Mouse (Mus musculus): Measurements from ENCODE around the gene Noct. TPM values are rescaled to one million over a fixed set of nuclear protein-coding genes. Genes with fewer than 3 reads are reported as not detected.

The Noct gene
- polyA plus RNA-seq (2015; fragmentation: Illumina TruSeq; extraction: RNeasy Lipid Tissue Mini Kit (QIAGEN cat#74804); ENCODE audit: insufficient read depth, low replicate concordance), result 9.1 TPM

DNA sequence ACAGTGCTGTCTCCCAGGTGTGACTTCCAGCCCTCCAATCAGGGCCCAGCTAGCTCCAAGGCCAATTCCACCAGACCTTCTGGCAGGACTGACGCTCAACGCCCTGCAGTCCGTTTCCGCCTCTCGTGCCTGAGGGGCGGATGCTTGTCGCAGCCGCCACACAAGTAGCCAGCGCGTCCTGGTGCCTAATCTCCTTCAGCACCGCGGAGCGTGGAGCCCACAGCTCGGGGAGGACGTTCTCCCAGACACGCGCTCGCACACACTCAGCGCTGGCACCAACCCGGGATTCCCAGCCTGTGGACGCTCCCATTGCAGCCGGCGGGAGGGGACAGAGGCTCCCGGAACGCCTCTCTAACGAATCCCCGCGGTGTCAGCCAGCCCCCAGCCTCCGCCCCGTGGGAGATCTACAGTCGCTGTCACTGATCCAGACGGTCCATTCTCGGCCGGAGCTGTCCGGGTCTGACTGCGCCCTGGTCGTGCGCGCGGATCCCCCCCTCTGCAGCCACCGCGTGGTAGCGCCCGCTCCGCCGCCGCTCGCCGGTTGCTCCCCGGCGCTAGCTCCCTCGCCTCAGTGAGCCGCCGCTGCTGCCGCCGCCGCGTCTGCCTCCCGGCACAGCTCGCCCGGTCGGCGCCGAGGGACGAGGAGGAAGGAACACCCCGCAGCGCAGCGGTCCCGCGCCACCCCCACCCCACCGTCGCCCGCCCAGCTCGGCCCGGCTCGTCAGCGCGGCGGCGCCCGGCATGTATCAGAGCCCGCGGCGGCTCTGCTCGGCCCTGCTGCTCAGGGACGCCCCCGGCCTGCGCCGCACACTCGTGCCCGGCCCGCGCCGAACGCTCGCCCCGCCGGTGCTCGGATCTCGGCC, at the start of gene Noct:
Gene Noct, plus strand, starts transcription at position 85 of the 863 bp plus-strand sequence.

Other genes starting within 250 kb of the Noct start
- 73.6 TPM for gene Elf2, start 116.2 kb downstream of the Noct start, polyA plus RNA-seq (2015; fragmentation: Illumina TruSeq; extraction: RNeasy Lipid Tissue Mini Kit (QIAGEN cat#74804); ENCODE audit: insufficient read depth, low replicate concordance)
- 0.52 TPM for gene Mgarp, start 172.3 kb downstream of the Noct start, polyA plus RNA-seq (2015; fragmentation: Illumina TruSeq; extraction: RNeasy Lipid Tissue Mini Kit (QIAGEN cat#74804); ENCODE audit: insufficient read depth, low replicate concordance)
- 76.5 TPM for gene Ndufc1, start 184.5 kb downstream of the Noct start, polyA plus RNA-seq (2015; fragmentation: Illumina TruSeq; extraction: RNeasy Lipid Tissue Mini Kit (QIAGEN cat#74804); ENCODE audit: insufficient read depth, low replicate concordance)
- 65.5 TPM for gene Naa15, start 190.7 kb downstream of the Noct start, polyA plus RNA-seq (2015; fragmentation: Illumina TruSeq; extraction: RNeasy Lipid Tissue Mini Kit (QIAGEN cat#74804); ENCODE audit: insufficient read depth, low replicate concordance)